10 mouse cellular contexts compared by ENCODE assay signal in genomic region chr3:27250936-27251335, GRCm38 (mm10).
DNase-seq lines count a peak whose midpoint lies in the region; ATAC-seq and TF ChIP-seq lines count a peak whose summit lies in the region.
"Had no signal": no experiment of that assay in that cellular context is flagged by ENCODE, and none has a peak within 500 bp of the region (broad histone marks: within the 10 kb centered on the region; RNA-seq: fewer than 3 reads in every experiment).

No protein-coding gene starts in this region.

- H3K27ac ChIP-seq in gastrocnemius, adult 2 months: no peak overlapping the region
- no peak overlapping the region for H3K27ac ChIP-seq in liver, embryonic 14.5 days
- no peak overlapping the region for H3K27ac ChIP-seq in liver, embryonic 12.5 days
- no peak overlapping the region for H3K27ac ChIP-seq in CH12.LX (ENCODE audit: insufficient read depth, low read depth)
- H3K27ac ChIP-seq: forebrain, embryonic 10.5 days; hindbrain, embryonic 12.5 days; stomach, embryonic 15.5 days had no signal

- no peak for DNase-seq in gastrocnemius, adult 2 months
- DNase-seq in gastrocnemius, postnatal 14 days: no peak
- DNase-seq in liver, embryonic 14.5 days (ENCODE audit: low read depth in 3 of 3, low spot score in 3 of 3): no peak
- DNase-seq in CH12.LX (ENCODE audit: extremely low read depth) (no peak), Patski (ENCODE audit: low read depth, low spot score) (no peak)

- CTCF ChIA-PET in Patski (lab: Charles Lee): interaction anchor here (0.6 to 3.4 kb wide), 12 partner anchors 9 to 180 kb away, joined by 3 to 17 read pairs (median 5); partner anchors contain the start of gene Nceh1

- TF ChIP-seq RAD21 in CH12.LX (IDR thresholded peaks at IDR 0.05; ENCODE audit: low read depth, low read length): peak; percentile 29

- no peak overlapping the region for H3K9ac ChIP-seq in liver, embryonic 14.5 days (replicated peaks)
- H3K9ac ChIP-seq in liver, embryonic 12.5 days: no peak overlapping the region
- no peak overlapping the region for H3K9ac ChIP-seq in CH12.LX (ENCODE audit: insufficient read depth, low read depth)
- H3K9ac ChIP-seq: hindbrain, embryonic 12.5 days; stomach, embryonic 15.5 days had no signal

- in situ Hi-C loops in CH12.LX (cut with MboI; ENCODE audit: low pct_ligation_motif_present, low pct_unique_long_range_greater_than_20kb, low sequenced_read_pairs): loop anchor here (25.0 kb wide), 1 partner anchor 211 kb away; no protein-coding TSS in a partner anchor
- in situ Hi-C loops in Patski (cut with MboI; ENCODE audit: low pct_unique_long_range_greater_than_20kb): no loop called here

- dilution Hi-C loops in CH12.LX (cut with MboI; ENCODE audit: extremely low pct_ligation_motif_present, extremely low pct_unique_long_range_greater_than_20kb, low sequenced_read_pairs): no loop called here

- no peaks in the 10 kb centered on the region for H3K36me3 ChIP-seq in liver, embryonic 14.5 days (replicated peaks; ENCODE audit: control insufficient read depth, insufficient read depth, low read depth)
- no peaks in the 10 kb centered on the region for H3K36me3 ChIP-seq in liver, embryonic 12.5 days
- no peaks in the 10 kb centered on the region for H3K36me3 ChIP-seq in CH12.LX (replicated peaks in 1 of 2; ENCODE audit: control insufficient read depth in 1 of 2, insufficient read depth in 1 of 2, low read length in 1 of 2)
- H3K36me3 ChIP-seq: forebrain, embryonic 10.5 days; hindbrain, embryonic 12.5 days; stomach, embryonic 15.5 days had no signal

- TF ChIP-seq POLR2A in CH12.LX (IDR thresholded peaks at IDR 0.05; ENCODE audit: low read depth, low read length): no peak

- 25% methylated on average over 7 of the region's 7 CpGs for WGBS in liver, embryonic 14.5 days (ENCODE audit: insufficient replicate concordance)
- WGBS in liver, embryonic 12.5 days (ENCODE audit: insufficient replicate concordance): 38% methylated on average over 7 of the region's 7 CpGs

- ATAC-seq in liver, embryonic 14.5 days (ENCODE audit: insufficient read depth): no peak
- ATAC-seq in liver, embryonic 12.5 days: no peak
- no peak for ATAC-seq in Patski
- ATAC-seq in activated CD4-positive, CD25-positive, alpha-beta regulatory T cell, adult 4 months: no peak

- POLR2A ChIA-PET in Patski (lab: Charles Lee): no interaction called here

- H3K4me1 ChIP-seq in liver, embryonic 14.5 days (replicated peaks; ENCODE audit: control insufficient read depth in 2 of 2, insufficient read depth in 2 of 2, low read length in 1 of 2): no peaks in the 10 kb centered on the region
- no peaks in the 10 kb centered on the region for H3K4me1 ChIP-seq in liver, embryonic 12.5 days
- peaks cover 0 to 3% of the 10 kb centered on the region in 2 experiments; a peak in 1 of 4 replicates for H3K4me1 ChIP-seq in CH12.LX (ENCODE audit: control insufficient read depth in 1 of 2, insufficient read depth in 2 of 2)
- H3K4me1 ChIP-seq: forebrain, embryonic 10.5 days; hindbrain, embryonic 12.5 days; stomach, embryonic 15.5 days had no signal

- no peak overlapping the region for H3K4me3 ChIP-seq in gastrocnemius, adult 2 months
- no peak overlapping the region for H3K4me3 ChIP-seq in liver, embryonic 14.5 days (ENCODE audit: insufficient read depth in 1 of 2, low read depth in 2 of 2, low read length in 2 of 2)
- H3K4me3 ChIP-seq in liver, embryonic 12.5 days: no peak overlapping the region
- no peak overlapping the region for H3K4me3 ChIP-seq in CH12.LX (replicated peaks in 1 of 3; ENCODE audit: low read depth in 2 of 3, low read length in 2 of 3, poor library complexity in 1 of 3)
- H3K4me3 ChIP-seq: forebrain, embryonic 10.5 days; hindbrain, embryonic 12.5 days; stomach, embryonic 15.5 days had no signal

- no peak overlapping the region for H3K4me2 ChIP-seq in liver, embryonic 14.5 days (ENCODE audit: low read depth)
- no peak overlapping the region for H3K4me2 ChIP-seq in liver, embryonic 12.5 days
- H3K4me2 ChIP-seq in CH12.LX (ENCODE audit: insufficient read depth, low read depth, poor library complexity, severe bottlenecking): no peak overlapping the region
- H3K4me2 ChIP-seq: hindbrain, embryonic 12.5 days; stomach, embryonic 15.5 days had no signal

- H3K79me2 ChIP-seq in CH12.LX (replicated peaks; ENCODE audit: control insufficient read depth, extremely low read depth, insufficient read depth, poor library complexity, severe bottlenecking): no peaks in the 10 kb centered on the region

- intact Hi-C loops in gastrocnemius, adult 2 months (cut with DNase I): loop anchor here (5.0 kb wide), 1 partner anchor 216 kb away; no protein-coding TSS in a partner anchor
- intact Hi-C loops in gastrocnemius, postnatal 14 days (cut with DNase I; ENCODE audit: low total_unique reads): loop anchor here (10.0 kb wide), 1 partner anchor 214 kb away; no protein-coding TSS in a partner anchor

- no peaks in the 10 kb centered on the region for H3K9me3 ChIP-seq in liver, embryonic 14.5 days (ENCODE audit: control insufficient read depth, low read length)
- H3K9me3 ChIP-seq in liver, embryonic 12.5 days (replicated peaks): no peaks in the 10 kb centered on the region
- no peaks in the 10 kb centered on the region for H3K9me3 ChIP-seq in CH12.LX (replicated peaks; ENCODE audit: low read length)
- H3K9me3 ChIP-seq: forebrain, embryonic 10.5 days; hindbrain, embryonic 12.5 days; stomach, embryonic 15.5 days had no signal

- peak; percentile 63 for TF ChIP-seq CTCF in gastrocnemius, adult 2 months (IDR thresholded peaks at IDR 0.05)
- TF ChIP-seq CTCF in liver, embryonic 14.5 days (IDR thresholded peaks at IDR 0.05; ENCODE audit: low read depth): peak; percentile 21; the same call in 1 of the 2 replicates
- TF ChIP-seq CTCF in CH12.LX (conservative IDR thresholded peaks at IDR 0.05 in 1 of 2, IDR thresholded peaks at IDR 0.05 in 1 of 2; ENCODE audit: low read depth in 2 of 2, low read length in 2 of 2) (peak; percentile 12 to 61; a peak in 2 of 4 replicates), Patski (IDR thresholded peaks at IDR 0.05) (peak; percentile 86)

- H3K27me3 ChIP-seq in liver, embryonic 14.5 days (ENCODE audit: control insufficient read depth, insufficient read depth, low read length): no peaks in the 10 kb centered on the region
- no peaks in the 10 kb centered on the region for H3K27me3 ChIP-seq in liver, embryonic 12.5 days (replicated peaks)
- H3K27me3 ChIP-seq in CH12.LX (replicated peaks): no peaks in the 10 kb centered on the region
- peaks cover 3% of the 10 kb centered on the region for H3K27me3 ChIP-seq in Patski
- H3K27me3 ChIP-seq: hindbrain, embryonic 12.5 days; stomach, embryonic 15.5 days had no signal

- no peak for TF ChIP-seq EP300 in liver, embryonic 14.5 days (IDR thresholded peaks at IDR 0.05; ENCODE audit: low read depth)
- no peak for TF ChIP-seq EP300 in CH12.LX (IDR thresholded peaks at IDR 0.05; ENCODE audit: low read length)

TF ChIP-seq in CH12.LX, 34 proteins besides CTCF, POLR2A, EP300 and RAD21:
- peak; percentile 43 for TF ChIP-seq SMC3 (IDR thresholded peaks at IDR 0.05; ENCODE audit: low read depth, low read length)
- no peak for TF ChIP-seq ZKSCAN1 (IDR thresholded peaks at IDR 0.05; ENCODE audit: borderline replicate concordance, low read depth, low read length)

Comparison
In these comparisons a context has a peak if more than half of its experiments do, and no peak if none do; other contexts are left out.
1. CTCF ChIP-seq: peak in every context shown above with its lines; median percentile 86 in Patski; 63 in gastrocnemius, adult 2 months; 36 in CH12.LX; 21 in liver, embryonic 14.5 days.